Mouse (Mus musculus) neutrophil, adult 5-6 weeks (primary cell): ENCODE measurements around the gene Padi3. TPM values are rescaled to one million over a fixed set of nuclear protein-coding genes. Genes with fewer than 3 reads are reported as not detected.

ENCODE experiments used
- ATAC-seq: fragments of 151-379, 151-347 bp; 2 replicates; pipeline ENCODE4 v1.8.0; 2017; ENCODE audit warnings: mild to moderate bottlenecking, moderate TSS enrichment; ENCODE audit not compliant: insufficient number of reproducible peaks, poor library complexity, low FRiP score, severe bottlenecking; ENCODE audit errors: extremely low read depth
- total RNA-seq: library from RNA; stranded (forward); fragments of 200-1000 nt; gene quantifications from 2 replicates; pipeline ENCODE4 v1.2.3, GENCODE M21; 2017

Padi3 gene
- not detected in 2 replicates for total RNA-seq

- no peak for ATAC-seq
Observed at GRCm38 (mm10) chr4:140810458-140811260, at the start of gene Padi3. Padi3 (minus strand) TSS chr4:140810648.

GRCm38 (mm10) chr4:140859291-140859690, 48.8 kb upstream of the Padi3 start:
- ATAC-seq, result peak; percentile 47; the same call in 1 of the 2 replicates

DNA sequence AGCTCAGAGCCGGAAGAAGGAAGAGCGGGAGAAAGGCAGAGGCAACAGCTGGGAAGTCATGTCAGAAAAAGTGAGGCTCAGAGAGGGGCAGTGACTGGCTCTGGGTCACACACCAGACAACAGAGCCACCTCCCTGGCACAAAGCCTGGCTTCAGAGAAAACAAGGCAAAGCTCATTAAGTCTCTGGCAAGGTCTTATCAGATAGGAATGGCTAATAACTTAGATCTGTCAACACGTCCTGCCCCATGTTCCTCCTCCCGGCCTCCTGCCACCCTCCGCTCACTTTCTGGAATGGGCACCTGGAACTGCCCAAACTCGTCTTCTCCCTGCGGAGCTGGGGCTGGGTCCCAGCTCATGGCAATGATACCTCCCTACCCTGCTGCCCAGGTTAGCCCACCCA, 47.4 kb upstream of the Padi3 start:
- ATAC-seq, result no peak

- ATAC-seq, result no peak
Observed at GRCm38 (mm10) chr4:140857041-140857440, 46.6 kb upstream of the Padi3 start.

DNA sequence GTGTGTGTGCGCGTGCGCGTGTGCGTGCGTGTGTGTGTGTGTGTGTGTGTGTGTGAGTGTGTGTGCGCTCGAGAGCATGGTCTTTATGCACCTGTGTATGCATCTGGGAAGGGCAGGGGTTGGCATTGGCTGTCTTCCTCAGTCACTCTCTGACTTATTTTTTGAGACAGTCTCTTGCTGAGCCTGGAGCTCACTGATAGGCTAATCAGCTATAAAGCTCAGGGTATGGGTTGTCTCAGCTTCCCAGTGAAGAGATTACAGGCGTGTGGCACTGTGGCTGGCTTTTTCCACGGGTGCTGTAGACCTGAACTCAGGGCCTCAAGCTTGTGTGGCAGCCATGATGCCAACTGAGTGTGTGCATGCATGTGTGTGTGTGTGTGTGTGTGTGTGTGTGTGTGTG, 44.7 kb upstream of the Padi3 start:
- no peak for ATAC-seq

DNA sequence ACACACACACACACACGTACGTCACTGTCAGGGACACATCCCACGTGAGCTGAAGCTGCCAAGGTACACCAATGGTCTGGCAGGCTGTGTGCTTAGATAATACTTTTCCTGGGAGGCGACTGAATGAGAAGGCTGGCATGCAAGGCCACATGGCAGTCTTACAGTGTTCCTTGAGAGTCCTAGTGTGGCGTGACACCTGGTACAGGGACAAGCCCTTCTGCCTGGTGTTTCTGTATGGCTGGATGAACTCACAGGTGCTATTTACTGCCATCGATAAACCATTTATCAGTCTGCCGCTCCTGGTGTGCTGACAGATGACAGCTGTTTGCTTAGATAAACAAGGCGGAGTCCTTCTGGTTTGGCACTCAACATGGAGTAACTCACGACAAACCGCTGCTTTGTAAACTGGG, 44.0 kb upstream of the Padi3 start:
- no peak for ATAC-seq

- no peak for ATAC-seq
Observed at GRCm38 (mm10) chr4:140853626-140854025, 43.2 kb upstream of the Padi3 start.

- no peak for ATAC-seq
Observed at GRCm38 (mm10) chr4:140849310-140849709, 38.9 kb upstream of the Padi3 start.

GRCm38 (mm10) chr4:140845666-140846065, 35.2 kb upstream of the Padi3 start, which contains the start of gene Padi1:
Padi1 (minus strand) TSS chr4:140845778.
- no peak for ATAC-seq

- no peak for ATAC-seq
Observed at GRCm38 (mm10) chr4:140844991-140845390, 34.5 kb upstream of the Padi3 start.

DNA sequence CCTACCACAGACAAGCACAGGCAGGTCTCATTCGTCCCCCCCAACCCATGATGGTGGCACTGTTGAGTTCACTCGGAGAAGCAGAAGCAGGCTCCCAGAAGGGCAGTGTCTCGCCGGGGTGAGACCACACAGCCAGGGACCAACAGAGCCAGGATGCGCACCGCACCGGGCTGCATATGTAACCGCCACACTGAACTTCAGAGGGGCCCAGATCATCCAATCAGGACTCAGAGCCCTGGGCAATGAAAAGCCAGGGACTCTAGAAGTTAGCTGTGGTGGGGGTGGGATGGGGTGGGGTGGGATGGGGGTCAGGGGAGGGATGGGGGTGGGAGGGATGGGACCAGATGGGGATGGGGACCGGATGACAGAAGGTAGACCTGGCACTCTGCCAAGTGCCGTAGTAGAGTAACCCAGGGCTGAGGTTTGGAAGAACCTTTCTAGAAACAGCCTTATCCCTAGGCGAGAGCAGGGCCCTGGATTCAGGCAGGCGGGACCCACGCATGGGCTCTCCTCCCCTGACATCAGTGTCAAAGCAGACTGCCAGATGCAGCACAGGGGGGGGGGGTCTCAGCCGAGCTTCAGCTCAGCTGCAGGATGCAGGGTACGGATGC, 33.3 kb upstream of the Padi3 start:
- ATAC-seq, result no peak

DNA sequence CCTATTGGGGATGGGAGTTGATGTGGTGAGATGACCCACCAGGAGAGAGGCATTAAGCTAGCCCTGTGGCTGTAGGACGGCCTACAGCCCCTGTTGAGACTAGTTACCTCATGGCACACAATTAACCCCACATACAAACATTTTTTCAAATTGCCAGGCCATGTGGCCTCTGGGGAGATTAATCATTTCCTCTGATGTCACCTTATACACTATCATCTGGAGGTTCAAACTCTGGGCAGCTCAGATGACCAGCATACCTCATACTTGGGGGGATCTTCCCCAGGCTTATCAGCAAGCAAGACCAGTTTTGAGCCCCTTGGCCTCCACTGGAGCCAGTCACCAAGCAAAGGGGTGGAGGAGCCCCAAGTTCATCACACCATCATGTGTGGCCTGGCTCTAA, 32.5 kb upstream of the Padi3 start:
- ATAC-seq, result no peak

- ATAC-seq, result no peak
Observed at GRCm38 (mm10) chr4:140837879-140838278, 27.4 kb upstream of the Padi3 start.

- no peak for ATAC-seq
Observed at GRCm38 (mm10) chr4:140836208-140836866, 25.9 kb upstream of the Padi3 start.

DNA sequence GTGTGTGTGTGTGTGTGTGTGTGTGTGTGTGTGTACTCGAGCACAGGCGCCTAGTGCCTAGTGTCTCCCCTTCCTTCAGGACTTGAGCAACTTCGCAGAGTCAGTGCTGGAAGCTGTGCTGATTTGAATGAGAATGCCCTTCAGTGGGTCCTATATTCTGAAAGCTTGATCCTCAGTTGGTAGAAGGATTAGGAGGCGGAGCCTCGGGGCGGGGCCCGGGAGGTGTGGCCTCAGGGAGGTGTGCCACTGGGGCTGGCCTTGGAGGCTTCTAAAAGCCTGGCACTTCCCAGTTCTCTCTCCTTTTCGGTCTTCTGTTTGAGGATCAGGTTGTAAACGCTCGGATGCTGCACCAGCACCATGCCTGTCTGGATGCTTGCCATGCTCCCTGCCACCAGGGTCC, 25.2 kb upstream of the Padi3 start:
- ATAC-seq, result no peak

DNA sequence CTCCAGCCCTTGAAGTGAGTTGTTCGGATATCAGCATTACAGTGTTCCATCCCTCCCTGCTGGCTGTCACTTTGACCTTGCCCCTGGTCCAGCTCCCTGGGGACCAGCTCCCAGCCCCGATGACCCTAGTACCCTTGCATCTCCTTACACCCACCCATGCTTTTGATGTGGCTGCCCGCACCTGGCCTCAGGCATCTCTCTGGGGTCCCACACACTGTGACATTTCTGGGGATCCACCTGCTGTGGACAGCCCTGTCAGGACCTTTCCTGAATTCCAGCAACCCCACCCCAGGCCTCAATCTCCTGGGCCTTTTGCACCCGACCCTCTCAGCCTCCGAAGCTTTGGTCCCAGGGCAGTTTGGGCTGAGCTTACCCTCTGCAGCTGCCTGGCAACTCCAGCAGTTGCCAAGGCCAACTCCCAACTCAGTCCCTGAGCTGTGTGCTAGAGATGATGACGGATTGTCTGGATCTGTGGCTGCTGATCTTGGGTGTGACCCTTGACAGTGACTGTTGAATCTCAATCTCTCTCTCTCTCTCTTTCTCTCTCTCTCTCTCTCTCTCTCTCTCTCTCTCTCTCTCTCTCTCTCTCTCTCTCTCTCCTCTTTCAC, 24.0 kb upstream of the Padi3 start:
- ATAC-seq, result no peak

DNA sequence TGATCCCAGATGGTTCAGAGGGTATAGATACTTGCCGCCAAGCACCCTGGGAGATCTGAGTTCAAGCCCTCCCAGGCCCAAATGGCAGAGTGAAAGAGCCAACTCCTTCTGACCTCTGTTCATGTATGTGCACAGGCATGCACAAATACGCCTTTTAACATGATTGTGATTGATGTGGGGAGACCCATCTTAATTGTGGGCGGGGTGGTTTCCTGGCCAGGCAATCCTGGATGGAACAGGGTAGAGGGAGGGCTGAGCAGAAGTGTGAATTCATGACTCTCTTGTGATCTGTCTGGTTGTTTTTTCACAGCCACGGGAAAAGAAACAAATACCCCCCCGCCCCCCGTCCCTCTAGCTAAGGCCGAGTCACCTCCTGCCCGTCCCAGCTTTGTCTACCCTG, 22.4 kb upstream of the Padi3 start:
- no peak for ATAC-seq

GRCm38 (mm10) chr4:140831808-140832207, 21.4 kb upstream of the Padi3 start:
- ATAC-seq, result no peak

DNA sequence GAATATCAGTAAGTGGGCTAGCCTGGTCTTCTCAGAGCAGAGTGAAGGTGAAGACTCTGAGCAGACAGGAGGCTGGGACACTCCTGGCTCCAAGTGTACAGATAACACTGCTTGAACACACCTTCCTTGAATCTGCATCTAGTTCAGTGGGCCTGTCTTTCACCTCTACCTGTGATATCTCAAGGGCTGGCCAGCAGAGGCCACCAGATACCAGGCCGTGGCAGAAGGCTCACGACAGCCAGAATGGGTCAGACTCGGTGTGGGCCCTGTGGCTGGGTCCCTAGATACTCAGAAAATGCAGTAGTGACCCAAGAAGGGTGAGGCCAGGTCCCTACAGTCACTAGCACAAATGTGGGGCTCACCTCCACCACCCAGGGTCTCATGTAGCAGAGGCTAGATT, 16.8 kb upstream of the Padi3 start:
- ATAC-seq, result no peak

DNA sequence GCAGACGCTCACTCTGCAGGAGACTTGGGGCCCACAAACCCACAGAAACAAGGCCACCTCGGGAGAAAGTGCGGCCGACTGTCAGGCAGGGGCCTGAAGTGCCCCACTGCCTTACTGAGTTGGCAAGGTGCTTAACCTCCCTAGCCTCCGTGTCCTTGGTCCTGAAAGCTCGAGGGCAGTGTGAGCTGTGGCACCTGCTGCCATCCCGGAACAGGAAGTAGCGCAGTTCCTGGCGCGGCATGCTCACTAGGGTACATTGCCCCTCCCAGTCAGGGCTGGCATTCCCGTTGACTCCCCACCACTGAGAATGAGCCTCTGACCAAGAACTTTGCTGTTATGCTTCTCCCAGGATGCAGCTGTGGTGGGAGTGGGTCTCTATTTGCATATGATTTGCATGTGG, 15.5 kb upstream of the Padi3 start:
- ATAC-seq, result 0 out of 2 replicates have a peak, but pooled peaks have one; percentile 7
